Mouse (Mus musculus) forebrain, embryonic 16.5 days (tissue): ENCODE results near the gene Ttll10. TPM values are rescaled to one million over a fixed set of nuclear protein-coding genes. Genes with fewer than 3 reads are reported as not detected.

ENCODE experiments used
- ATAC-seq: fragments of 200-750 bp; cut with Nextera tagmentation; 2 replicates; pipeline ENCODE4 v1.8.0; 2017; ENCODE audit warnings: mild to moderate bottlenecking, moderate library complexity
- H3K27ac ChIP-seq: fragments of 300-500 bp; sonication (generic); 2 replicates; pipeline ENCODE4 v1.5.1; 2014; ENCODE audit warnings: low read length, control low read depth
- H3K27me3 ChIP-seq: fragments of 300-500 bp; sonication (generic); replicated peaks from 2 replicates; pipeline ENCODE4 v1.6.1; 2014; ENCODE audit warnings: low read length; ENCODE audit not compliant: control insufficient read depth, insufficient read depth
- H3K36me3 ChIP-seq: fragments of 300-500 bp; sonication (generic); 2 replicates; pipeline ENCODE4 v1.6.1; 2014; ENCODE audit not compliant: control insufficient read depth, insufficient read depth
- H3K4me1 ChIP-seq: fragments of 300-500 bp; sonication (generic); replicated peaks from 2 replicates; pipeline ENCODE4 v1.6.1; 2014; ENCODE audit warnings: low read length; ENCODE audit not compliant: control insufficient read depth, insufficient read depth
- H3K4me2 ChIP-seq: fragments of 300-500 bp; sonication (generic); 2 replicates; pipeline ENCODE4 v1.6.1; 2014; ENCODE audit warnings: mild to moderate bottlenecking, low read length, control low read depth
- H3K4me3 ChIP-seq: fragments of 300-500 bp; sonication (generic); replicated peaks from 2 replicates; pipeline ENCODE4 v1.5.1; 2014; ENCODE audit warnings: mild to moderate bottlenecking, low read length, control low read depth
- H3K9ac ChIP-seq: fragments of 300-500 bp; sonication (generic); replicated peaks from 2 replicates; pipeline ENCODE4 v1.6.1; 2014; ENCODE audit warnings: low read depth, low read length, control low read depth
- H3K9me3 ChIP-seq: fragments of 300-500 bp; sonication (generic); 2 replicates; pipeline ENCODE4 v1.6.1; 2016; ENCODE audit warnings: low read length; ENCODE audit not compliant: control insufficient read depth
- WGBS: fragments of 180-500 bp; shearing (Covaris S2); extraction: QIAGEN DNeasy Blood & Tissue Kit; methylation state at CpG from one replicate; pipeline ENCODE4 v1.1.7; 2014; 5-methylcytosine and 5-hydroxymethylcytosine counted together
- polyA plus RNA-seq: library from polyadenylated mRNA; unstranded; fragments of >200 nt; fragmentation: Nextera tagmentation; extraction: Ambion mirVana; gene quantifications from 2 replicates; pipeline ENCODE4 v1.2.1, GENCODE M21; 2015

The Ttll10 gene
- not detected in 2 replicates for polyA plus RNA-seq

- H3K4me1 ChIP-seq, result peaks cover 3% of the 10 kb centered on the region; the same call in 1 of the 2 replicates
- no peak within 1 kb of the TSS for H3K9ac ChIP-seq
- no peak within 1 kb of the TSS for H3K4me2 ChIP-seq
- no peak within 1 kb of the TSS for H3K27ac ChIP-seq
- no peaks in the 10 kb centered on the region for H3K36me3 ChIP-seq
- H3K9me3 ChIP-seq, result no peaks in the 10 kb centered on the region
- H3K4me3 ChIP-seq, result no peak within 1 kb of the TSS
- no peak for ATAC-seq
- no peaks in the 10 kb centered on the region for H3K27me3 ChIP-seq
- 53% methylated on average over 5 of the region's 5 CpGs for WGBS
These were observed at the start of gene Ttll10 for GRCm38 (mm10) chr4:156059261-156059660. Gene Ttll10, minus strand, starts transcription at chr4:156059414.

GRCm38 (mm10) chr4:156103342-156103741, 44.1 kb upstream of the Ttll10 start:
- Histone ChIP-seq H3K4me2 (no peak overlapping the region), H3K4me1 (no peaks in the 10 kb centered on the region), H3K27me3 (no peaks in the 10 kb centered on the region), H3K9me3 (no peaks in the 10 kb centered on the region), H3K27ac (no peak overlapping the region), H3K4me3 (no peak overlapping the region), H3K36me3 (no peaks in the 10 kb centered on the region), H3K9ac (no peak overlapping the region)
- ATAC-seq, result no peak
- 86% methylated on average over 4 of the region's 4 CpGs for WGBS

- Histone ChIP-seq H3K4me3 (no peak overlapping the region), H3K27me3 (no peaks in the 10 kb centered on the region), H3K9ac (no peak overlapping the region), H3K36me3 (no peaks in the 10 kb centered on the region), H3K4me2 (no peak overlapping the region), H3K27ac (no peak overlapping the region), H3K4me1 (no peaks in the 10 kb centered on the region), H3K9me3 (no peaks in the 10 kb centered on the region)
- ATAC-seq, result no peak
- WGBS, result 48% methylated on average over 3 of the region's 3 CpGs
These were observed 42.3 kb upstream of the Ttll10 start for GRCm38 (mm10) chr4:156101481-156101903.

GRCm38 (mm10) chr4:156100501-156100900, 41.3 kb upstream of the Ttll10 start:
- no peaks in the 10 kb centered on the region for H3K36me3 ChIP-seq
- no peak overlapping the region for H3K27ac ChIP-seq
- H3K4me3 ChIP-seq, result no peak overlapping the region
- no peak for ATAC-seq
- H3K4me2 ChIP-seq, result no peak overlapping the region
- WGBS, result 95% methylated on average over 5 of the region's 5 CpGs
- H3K9ac ChIP-seq, result no peak overlapping the region
- no peaks in the 10 kb centered on the region for H3K4me1 ChIP-seq
- H3K9me3 ChIP-seq, result no peaks in the 10 kb centered on the region
- H3K27me3 ChIP-seq, result no peaks in the 10 kb centered on the region

GRCm38 (mm10) chr4:156099427-156099826, 40.2 kb upstream of the Ttll10 start:
- Histone ChIP-seq H3K36me3 (no peaks in the 10 kb centered on the region), H3K27ac (no peak overlapping the region), H3K27me3 (no peaks in the 10 kb centered on the region), H3K4me2 (no peak overlapping the region), H3K4me3 (no peak overlapping the region), H3K9me3 (no peaks in the 10 kb centered on the region), H3K4me1 (no peaks in the 10 kb centered on the region), H3K9ac (no peak overlapping the region)
- 72% methylated on average over 6 of the region's 6 CpGs for WGBS
- no peak for ATAC-seq

GRCm38 (mm10) chr4:156097770-156098366, 38.7 kb upstream of the Ttll10 start:
- H3K27ac ChIP-seq, result no peak overlapping the region
- no peaks in the 10 kb centered on the region for H3K36me3 ChIP-seq
- WGBS, result 47% methylated on average over 9 of the region's 9 CpGs
- H3K4me1 ChIP-seq, result no peaks in the 10 kb centered on the region
- no peaks in the 10 kb centered on the region for H3K9me3 ChIP-seq
- no peaks in the 10 kb centered on the region for H3K27me3 ChIP-seq
- H3K4me3 ChIP-seq, result no peak overlapping the region
- no peak for ATAC-seq
- H3K4me2 ChIP-seq, result no peak overlapping the region
- H3K9ac ChIP-seq, result no peak overlapping the region

- H3K36me3 ChIP-seq, result no peaks in the 10 kb centered on the region
These were observed 37.0 kb upstream of the Ttll10 start for GRCm38 (mm10) chr4:156096191-156096590.

GRCm38 (mm10) chr4:156093758-156094157, 34.5 kb upstream of the Ttll10 start:
- Histone ChIP-seq H3K36me3 (no peaks in the 10 kb centered on the region), H3K27me3 (no peaks in the 10 kb centered on the region), H3K9ac (no peak overlapping the region), H3K4me1 (no peaks in the 10 kb centered on the region), H3K27ac (no peak overlapping the region), H3K9me3 (no peaks in the 10 kb centered on the region), H3K4me3 (no peak overlapping the region), H3K4me2 (no peak overlapping the region)
- WGBS, result 88% methylated on average over 5 of the region's 5 CpGs
- ATAC-seq, result no peak

More at GRCm38 (mm10) chr4:156096191-156096590, 37.0 kb upstream of the Ttll10 start:
- Histone ChIP-seq H3K4me3 (no peak overlapping the region), H3K27me3 (no peaks in the 10 kb centered on the region), H3K9me3 (no peaks in the 10 kb centered on the region), H3K4me1 (no peaks in the 10 kb centered on the region), H3K9ac (no peak overlapping the region), H3K27ac (no peak overlapping the region), H3K4me2 (no peak overlapping the region)
- ATAC-seq, result no peak
- WGBS, result 94% methylated on average over 1 of the region's 1 CpGs

- H3K27me3 ChIP-seq, result no peaks in the 10 kb centered on the region
- no peaks in the 10 kb centered on the region for H3K4me1 ChIP-seq
- no peaks in the 10 kb centered on the region for H3K9me3 ChIP-seq
- 94% methylated on average over 1 of the region's 1 CpGs for WGBS
- no peaks in the 10 kb centered on the region for H3K36me3 ChIP-seq
- no peak for ATAC-seq
- no peak overlapping the region for H3K4me2 ChIP-seq
- no peak overlapping the region for H3K9ac ChIP-seq
- H3K4me3 ChIP-seq, result no peak overlapping the region
- no peak overlapping the region for H3K27ac ChIP-seq
These were observed 33.6 kb upstream of the Ttll10 start for GRCm38 (mm10) chr4:156092765-156093164.

- H3K9ac ChIP-seq, result no peak overlapping the region
- no peak overlapping the region for H3K4me2 ChIP-seq
- 64% methylated on average over 1 of the region's 1 CpGs for WGBS
- no peaks in the 10 kb centered on the region for H3K36me3 ChIP-seq
- no peak for ATAC-seq
- H3K4me1 ChIP-seq, result no peaks in the 10 kb centered on the region
- no peaks in the 10 kb centered on the region for H3K27me3 ChIP-seq
- no peaks in the 10 kb centered on the region for H3K9me3 ChIP-seq
- H3K27ac ChIP-seq, result no peak overlapping the region
- H3K4me3 ChIP-seq, result no peak overlapping the region
These were observed 32.0 kb upstream of the Ttll10 start for GRCm38 (mm10) chr4:156091236-156091635.
